Mouse (Mus musculus) E14TG2a.4 (cell line): ENCODE results near the gene Gdf9.

Source experiments
- CTCF ChIP-seq: conservative IDR thresholded peaks from 2 replicates; pipeline ENCODE4 v1.5.1; 2014; ENCODE audit warnings: low read length
- POU5F1 ChIP-seq: IDR thresholded peaks from 2 replicates; pipeline ENCODE4 v1.6.1; 2014; ENCODE audit warnings: low read length, borderline replicate concordance

- TF ChIP-seq CTCF (no peak), POU5F1 (no peak)
Measured at GRCm38 (mm10) chr11:53477833-53478232, 47.0 kb downstream of the Gdf9 start.
